Mouse (Mus musculus) kidney, adult 18-20 months (tissue): ENCODE results near the gene Tm4sf5.

Experiments used
- DNase-seq: peaks from one replicate; pipeline ENCODE4 v3.0.0; 2021

The Tm4sf5 gene

GRCm38 (mm10) chr11:70553940-70554339 is 48.9 kb downstream of the Tm4sf5 start:
- no peak for DNase-seq

GRCm38 (mm10) chr11:70557545-70557944 is 52.5 kb downstream of the Tm4sf5 start:
- no peak for DNase-seq
